Mouse (Mus musculus) midbrain, embryonic 10.5 days (tissue): ENCODE measurements around the gene Polk. TPM values are rescaled to one million over a fixed set of nuclear protein-coding genes. Genes with fewer than 3 reads are reported as not detected.

ENCODE experiments used
- DNase-seq: peaks from one replicate; pipeline ENCODE4 v3.0.0-alpha.2; 2017; ENCODE audit warnings: low spot score
- H3K27ac ChIP-seq: fragments of 300-500 bp; sonication (generic); replicated peaks from 2 replicates; pipeline ENCODE4 v1.5.1; 2016; ENCODE audit warnings: mild to moderate bottlenecking
- H3K27me3 ChIP-seq: fragments of 300-500 bp; sonication (generic); 2 replicates; pipeline ENCODE4 v1.6.1; 2016; ENCODE audit warnings: low read depth, mild to moderate bottlenecking; ENCODE audit not compliant: poor library complexity, severe bottlenecking
- H3K36me3 ChIP-seq: fragments of 300-500 bp; sonication (generic); 2 replicates; pipeline ENCODE4 v1.6.1; 2016; ENCODE audit warnings: mild to moderate bottlenecking, moderate library complexity
- H3K4me1 ChIP-seq: fragments of 300-500 bp; sonication (generic); 2 replicates; pipeline ENCODE4 v1.6.1; 2016
- H3K4me3 ChIP-seq: fragments of 300-500 bp; sonication (generic); 2 replicates; pipeline ENCODE4 v1.5.1; 2016; ENCODE audit warnings: mild to moderate bottlenecking, moderate library complexity
- H3K9me3 ChIP-seq: fragments of 300-500 bp; sonication (generic); replicated peaks from 2 replicates; pipeline ENCODE4 v1.6.1; 2016; ENCODE audit warnings: mild to moderate bottlenecking
- WGBS: fragments of 180-500 bp; shearing (Covaris S2); methylation state at CpG from one replicate; pipeline ENCODE4 v1.1.7; 2016; 5-methylcytosine and 5-hydroxymethylcytosine counted together
- polyA plus RNA-seq: library from polyadenylated mRNA; unstranded; fragments of >200 nt; fragmentation: Nextera tagmentation; extraction: Ambion mirVana; gene quantifications from 2 replicates; pipeline ENCODE4 v1.2.1, GENCODE M21; 2016

Gene Polk
- polyA plus RNA-seq, 1 experiment from 2014 or later: 9.5 TPM

GRCm38 (mm10) chr13:96451386-96452140, 90.8 kb downstream of the Polk start:
- no peaks in the 10 kb centered on the region for H3K9me3 ChIP-seq
- DNase-seq: no peak
- WGBS: 93% methylated on average over 11 of the region's 11 CpGs
- H3K4me1 ChIP-seq: no peaks in the 10 kb centered on the region
- H3K27ac ChIP-seq: no peak overlapping the region
- H3K27me3 ChIP-seq: no peaks in the 10 kb centered on the region
- H3K4me3 ChIP-seq: no peak overlapping the region
- H3K36me3 ChIP-seq: no peaks in the 10 kb centered on the region

- H3K36me3 ChIP-seq: no peaks in the 10 kb centered on the region
These were observed 91.5 kb downstream of the Polk start for GRCm38 (mm10) chr13:96450869-96451268.

GRCm38 (mm10) chr13:96450205-96450856, 92.0 kb downstream of the Polk start:
- H3K9me3 ChIP-seq: no peaks in the 10 kb centered on the region
- H3K27ac ChIP-seq: no peak overlapping the region
- WGBS: 82% methylated on average over 11 of the region's 11 CpGs
- no peak for DNase-seq
- H3K4me1 ChIP-seq: no peaks in the 10 kb centered on the region
- H3K36me3 ChIP-seq: no peaks in the 10 kb centered on the region
- no peak overlapping the region for H3K4me3 ChIP-seq
- no peaks in the 10 kb centered on the region for H3K27me3 ChIP-seq

More at GRCm38 (mm10) chr13:96450869-96451268, 91.5 kb downstream of the Polk start:
- no peak for DNase-seq
- Histone ChIP-seq H3K27me3 (no peaks in the 10 kb centered on the region), H3K4me3 (no peak overlapping the region), H3K27ac (no peak overlapping the region), H3K4me1 (no peaks in the 10 kb centered on the region), H3K9me3 (no peaks in the 10 kb centered on the region)
- 92% methylated on average over 7 of the region's 7 CpGs for WGBS

GRCm38 (mm10) chr13:96440436-96440835, 101.9 kb downstream of the Polk start:
- Histone ChIP-seq H3K4me3 (no peak overlapping the region), H3K27me3 (no peaks in the 10 kb centered on the region), H3K4me1 (peaks cover 8% of the 10 kb centered on the region), H3K9me3 (no peaks in the 10 kb centered on the region), H3K36me3 (no peaks in the 10 kb centered on the region), H3K27ac (no peak overlapping the region)
- DNase-seq: no peak
- 93% methylated on average over 4 of the region's 4 CpGs for WGBS

GRCm38 (mm10) chr13:96436921-96437320, 105.5 kb downstream of the Polk start:
- WGBS: 89% methylated on average over 1 of the region's 1 CpGs
- Histone ChIP-seq H3K27ac (no peak overlapping the region), H3K4me1 (peaks cover 20% of the 10 kb centered on the region), H3K36me3 (no peaks in the 10 kb centered on the region), H3K27me3 (no peaks in the 10 kb centered on the region), H3K4me3 (no peak overlapping the region), H3K9me3 (no peaks in the 10 kb centered on the region)
- DNase-seq: no peak

GRCm38 (mm10) chr13:96435793-96436192, 106.6 kb downstream of the Polk start:
- Histone ChIP-seq H3K9me3 (no peaks in the 10 kb centered on the region), H3K4me1 (peaks cover 20% of the 10 kb centered on the region), H3K27me3 (no peaks in the 10 kb centered on the region), H3K4me3 (no peak overlapping the region), H3K27ac (0 out of 2 replicates have a peak overlapping the region, but pooled peaks have one; percentile 6), H3K36me3 (no peaks in the 10 kb centered on the region)
- peak; percentile 21 for DNase-seq
- 44% methylated on average over 13 of the region's 13 CpGs for WGBS

GRCm38 (mm10) chr13:96434899-96435331, 107.5 kb downstream of the Polk start:
- H3K4me1 ChIP-seq: peaks cover 20% of the 10 kb centered on the region
- no peaks in the 10 kb centered on the region for H3K36me3 ChIP-seq
- WGBS: 62% methylated on average over 5 of the region's 5 CpGs
- H3K27ac ChIP-seq: no peak overlapping the region
- H3K9me3 ChIP-seq: no peaks in the 10 kb centered on the region
- H3K4me3 ChIP-seq: no peak overlapping the region
- DNase-seq: no peak
- no peaks in the 10 kb centered on the region for H3K27me3 ChIP-seq

- Histone ChIP-seq H3K27me3 (no peaks in the 10 kb centered on the region), H3K4me1 (peaks cover 20% of the 10 kb centered on the region), H3K27ac (no peak overlapping the region), H3K36me3 (no peaks in the 10 kb centered on the region), H3K4me3 (no peak overlapping the region), H3K9me3 (no peaks in the 10 kb centered on the region)
- no peak for DNase-seq
- WGBS: 84% methylated on average over 11 of the region's 11 CpGs
These were observed 108.7 kb downstream of the Polk start for GRCm38 (mm10) chr13:96433648-96434190.

GRCm38 (mm10) chr13:96433041-96433440, 109.3 kb downstream of the Polk start:
- no peaks in the 10 kb centered on the region for H3K36me3 ChIP-seq
- H3K27me3 ChIP-seq: no peaks in the 10 kb centered on the region
- no peaks in the 10 kb centered on the region for H3K9me3 ChIP-seq
- H3K4me1 ChIP-seq: peaks cover 20% of the 10 kb centered on the region
- no peak overlapping the region for H3K27ac ChIP-seq
- no peak for DNase-seq
- no peak overlapping the region for H3K4me3 ChIP-seq
- WGBS: 90% methylated on average over 6 of the region's 6 CpGs

- WGBS: 62% methylated on average over 3 of the region's 3 CpGs
These were observed 110.0 kb downstream of the Polk start for GRCm38 (mm10) chr13:96432376-96432811.

GRCm38 (mm10) chr13:96431595-96432156, 110.7 kb downstream of the Polk start:
- Histone ChIP-seq H3K4me3 (no peak overlapping the region), H3K27me3 (no peaks in the 10 kb centered on the region), H3K9me3 (no peaks in the 10 kb centered on the region), H3K27ac (no peak overlapping the region), H3K4me1 (peaks cover 20% of the 10 kb centered on the region), H3K36me3 (no peaks in the 10 kb centered on the region)
- WGBS: 39% methylated on average over 12 of the region's 12 CpGs
- peak; percentile 85 for DNase-seq

More at GRCm38 (mm10) chr13:96432376-96432811, 110.0 kb downstream of the Polk start:
- DNase-seq: no peak
- peaks cover 20% of the 10 kb centered on the region for H3K4me1 ChIP-seq
- no peaks in the 10 kb centered on the region for H3K36me3 ChIP-seq
- no peak overlapping the region for H3K27ac ChIP-seq
- no peaks in the 10 kb centered on the region for H3K9me3 ChIP-seq
- H3K27me3 ChIP-seq: no peaks in the 10 kb centered on the region
- no peak overlapping the region for H3K4me3 ChIP-seq
